Mouse (Mus musculus) CD4-positive, CD25-positive, alpha-beta regulatory T cell (primary cell): ENCODE data around the gene Eml2. TPM values are rescaled to one million over a fixed set of nuclear protein-coding genes. Genes with fewer than 3 reads are reported as not detected.

ENCODE experiments used
- polyA plus RNA-seq: library from polyadenylated mRNA; unstranded; fragments of 100-300 nt; shearing (Covaris generic); gene quantifications from one replicate; pipeline ENCODE4 v1.2.1, GENCODE M21; 2017

The Eml2 gene
- 24.7 TPM for polyA plus RNA-seq

DNA sequence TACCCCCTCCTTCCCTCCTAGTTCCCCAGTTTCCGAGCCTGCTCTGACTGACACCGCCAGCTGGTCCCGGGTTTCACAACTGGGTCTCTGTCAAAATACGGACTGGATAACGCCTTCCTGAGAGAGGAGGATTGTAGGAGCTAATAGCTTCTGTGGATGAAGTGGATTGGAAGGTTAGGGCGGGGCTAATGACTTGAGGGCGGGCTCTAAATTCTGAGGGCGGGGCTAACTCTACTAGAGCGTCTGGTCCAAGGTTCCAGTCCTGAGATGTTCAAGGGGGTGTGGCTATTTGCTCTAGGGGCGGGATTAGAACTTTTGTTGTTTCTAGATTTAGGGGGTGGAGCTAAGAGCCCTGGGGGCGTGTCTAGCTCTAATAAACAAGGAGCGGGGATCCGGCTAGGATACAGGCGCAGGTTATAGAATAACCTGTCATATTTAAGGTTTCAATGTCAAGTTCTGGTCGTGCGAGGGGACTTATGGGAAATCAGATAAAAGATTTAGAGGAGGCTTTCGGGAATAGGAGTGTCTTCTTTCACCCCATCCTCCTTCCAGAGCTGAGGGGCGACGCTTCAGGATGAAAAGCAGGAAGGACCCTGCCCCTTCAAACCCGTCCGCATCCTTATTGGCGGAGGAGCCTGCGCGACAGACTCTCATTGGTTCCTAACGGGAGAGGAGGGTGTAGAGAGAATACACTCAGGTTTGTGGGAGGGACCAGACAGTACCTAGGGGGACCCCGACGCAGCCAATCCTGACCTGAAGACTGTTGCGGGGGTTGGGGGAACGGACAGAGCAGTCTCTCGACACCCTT lies at the start of gene Eml2:
TSS of gene Eml2 (plus strand) at position 714 of the 808 bp plus-strand sequence.

DNA sequence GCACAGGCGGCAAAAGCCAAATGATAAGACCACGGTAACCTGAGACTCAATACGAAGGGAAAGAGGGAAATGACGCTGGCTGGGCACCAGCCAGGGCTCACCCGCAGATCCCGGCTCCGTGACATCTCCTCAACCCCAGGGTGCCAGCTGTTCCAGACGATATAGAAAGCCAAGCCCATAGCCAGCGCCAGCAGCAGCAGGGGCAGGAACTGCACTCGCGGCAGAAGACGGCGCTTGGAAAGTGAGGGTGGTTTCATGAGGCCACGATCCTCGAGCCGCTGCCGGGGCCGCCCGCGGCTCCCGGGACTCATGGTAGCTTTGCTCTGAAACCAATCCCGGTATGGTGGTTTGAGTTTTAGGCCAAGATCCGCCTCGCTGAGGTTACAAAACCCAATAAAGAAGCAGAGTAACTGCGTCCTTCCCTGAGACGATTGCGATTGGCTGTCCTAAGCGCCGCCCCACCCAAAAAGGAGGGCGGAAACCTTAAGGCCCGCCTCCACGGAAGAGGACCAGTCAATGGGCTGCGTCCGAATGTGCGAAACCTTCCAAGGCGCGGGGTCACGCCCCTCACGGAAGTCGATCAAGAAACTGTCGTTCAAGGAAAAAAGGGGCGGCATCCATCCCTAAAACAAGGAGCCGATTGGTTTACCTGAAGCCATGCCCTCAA lies 27.2 kb upstream of the Eml2 start, which contains the start of gene Qpctl:
TSS of gene Qpctl (minus strand) at position 417 of the 667 bp plus-strand sequence.

DNA sequence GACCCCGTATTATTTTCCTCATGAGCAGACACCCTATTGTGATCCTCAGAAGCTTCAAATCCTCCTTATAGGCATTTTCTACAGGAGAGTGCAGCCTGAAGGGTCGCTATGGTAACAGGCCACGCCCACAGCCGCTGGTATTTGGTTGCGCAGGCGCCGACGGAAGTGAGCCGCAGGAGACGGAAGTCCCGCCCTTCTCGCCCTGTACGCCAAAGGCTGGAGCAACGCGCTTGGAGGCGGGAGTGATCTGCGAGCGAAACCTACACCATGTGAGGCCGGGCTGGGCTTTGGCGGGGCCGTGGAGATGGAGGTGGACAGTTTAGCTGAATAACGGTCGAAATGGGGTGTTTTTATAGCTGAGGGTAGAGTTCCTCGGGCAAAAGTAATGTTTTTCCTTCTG lies 26.6 kb upstream of the Eml2 start, which contains the start of gene Snrpd2:
TSS of gene Snrpd2 (plus strand) at position 97 of the 400 bp plus-strand sequence.

DNA sequence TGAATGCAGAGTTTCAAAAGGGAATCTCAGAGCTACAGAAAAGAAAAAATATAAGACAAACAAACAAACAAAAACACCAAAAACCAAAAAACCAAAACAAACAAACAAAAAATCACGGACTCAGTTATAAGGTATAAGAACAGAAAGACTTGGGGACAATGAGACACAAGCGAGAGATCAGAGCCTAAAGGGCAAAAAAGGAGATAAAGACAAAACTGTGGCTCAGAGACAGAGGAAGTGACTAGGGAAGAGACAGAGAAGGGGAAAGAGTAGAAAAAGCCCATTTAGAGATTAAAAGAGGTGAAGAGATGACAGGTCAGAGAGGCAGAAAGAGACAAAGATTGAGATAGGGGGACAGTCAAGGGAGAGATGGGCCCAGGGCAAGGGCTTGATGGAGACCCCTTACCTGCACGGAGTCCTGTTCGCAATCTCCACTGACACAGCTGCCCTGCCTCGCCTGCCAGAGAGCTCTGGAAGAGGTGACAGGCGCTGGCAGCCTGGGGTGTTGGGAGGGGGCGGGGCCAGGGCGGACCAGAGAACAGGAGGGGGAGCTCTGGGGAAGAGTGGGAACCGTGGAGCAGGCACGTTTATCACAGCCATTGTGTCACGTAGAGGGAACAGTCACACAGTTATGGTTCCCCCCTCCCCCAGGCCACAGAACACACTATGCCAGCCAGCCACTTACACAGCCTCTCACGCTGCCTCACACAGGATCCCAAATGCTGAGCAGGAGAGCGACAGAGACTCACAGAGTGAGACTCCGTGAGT lies 10.4 kb upstream of the Eml2 start, which contains the start of gene Gipr:
TSS of gene Gipr (minus strand) at position 472 of the 768 bp plus-strand sequence.

DNA sequence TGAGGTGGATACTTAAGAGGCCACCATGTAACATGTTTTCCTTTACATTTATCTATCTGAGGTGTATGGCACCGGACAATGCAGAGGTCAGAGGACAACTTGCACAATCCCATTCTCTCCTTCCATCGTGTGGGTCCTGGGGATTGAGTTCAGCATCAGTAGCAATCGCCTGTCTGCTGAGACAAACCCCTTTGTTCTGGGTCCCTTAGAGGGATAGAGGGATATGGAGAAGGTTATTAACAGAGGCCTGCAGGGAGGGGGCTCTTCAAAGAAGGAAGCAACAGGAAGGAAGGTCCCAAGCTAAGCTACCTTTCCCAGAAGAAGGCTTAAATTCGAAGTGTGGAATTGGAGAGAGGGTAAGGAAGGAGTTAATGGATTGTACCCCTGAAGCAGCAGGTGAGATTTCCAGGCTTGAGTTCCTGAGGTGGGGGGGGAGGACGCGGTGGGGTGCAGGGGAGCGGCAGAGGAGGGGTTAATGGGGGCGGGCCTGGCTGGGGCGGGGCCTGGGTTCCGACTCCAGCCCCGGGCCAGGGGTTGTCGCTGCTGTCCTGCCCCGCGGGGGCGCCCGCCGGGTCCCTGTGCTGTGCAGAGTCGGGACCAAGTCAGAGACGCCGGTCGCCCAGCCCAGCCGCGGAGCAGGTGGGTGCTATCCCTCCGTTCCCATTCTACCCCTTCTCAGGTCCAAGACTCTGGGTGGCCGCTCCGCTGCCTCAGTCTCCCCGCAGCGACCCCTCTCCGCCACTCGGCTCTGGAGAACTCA lies 36.0 kb downstream of the Eml2 start, which contains the start of gene Gpr4:
TSS of gene Gpr4 (plus strand) at position 543 of the 760 bp plus-strand sequence.

DNA sequence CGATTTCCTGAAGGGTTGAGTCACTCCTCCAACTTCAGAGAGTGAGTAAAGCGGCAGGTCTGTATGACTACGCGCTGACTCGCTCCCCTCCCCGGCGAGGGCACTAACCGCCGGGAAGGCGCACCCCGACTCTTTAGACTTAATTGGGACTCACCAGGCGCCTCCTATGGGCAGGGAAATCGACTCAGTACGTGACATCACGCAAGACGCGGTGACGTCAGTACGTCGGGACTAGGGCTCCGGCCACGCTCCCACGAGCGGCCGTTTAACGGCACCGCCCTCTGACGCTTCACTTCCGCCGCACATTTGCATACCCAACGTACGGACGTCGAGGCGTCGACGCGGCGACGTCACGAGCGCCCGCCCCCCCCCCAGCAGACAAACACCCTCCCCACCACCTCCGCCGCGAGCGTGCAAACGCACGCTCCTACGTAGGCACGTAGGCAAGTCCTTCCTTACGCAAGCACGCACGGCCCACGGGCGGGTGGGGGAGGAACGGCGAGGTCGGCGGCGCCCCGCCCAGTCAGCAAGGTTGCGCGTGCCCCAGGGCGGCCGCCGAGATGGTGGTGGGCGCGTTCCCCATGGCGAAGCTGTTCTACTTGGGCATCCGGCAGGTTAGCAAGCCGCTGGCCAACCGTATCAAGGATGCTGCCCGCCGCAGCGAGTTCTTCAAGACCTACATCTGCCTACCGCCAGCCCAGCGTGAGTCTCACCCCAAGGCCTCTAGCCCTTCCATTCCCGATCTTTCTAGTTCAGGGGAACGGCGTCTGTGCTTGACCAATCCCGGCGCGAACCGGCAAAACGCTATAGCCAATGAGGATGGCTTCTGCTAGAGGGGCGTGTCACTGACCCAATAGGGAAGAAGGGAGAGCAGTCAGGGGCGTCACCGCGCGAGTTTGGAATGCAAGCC lies 51.9 kb downstream of the Eml2 start, which contains the start of gene Opa3:
TSS of gene Opa3 (plus strand) at position 452 of the 910 bp plus-strand sequence.

Other genes starting within 250 kb of the Eml2 start
- gene Nanos2, start 189.0 kb upstream of the Eml2 start, polyA plus RNA-seq: not detected
- 10.7 TPM for gene Mypop, start 185.2 kb upstream of the Eml2 start, polyA plus RNA-seq
- gene Irf2bp1, start 172.4 kb upstream of the Eml2 start, polyA plus RNA-seq: 48.7 TPM
- gene Foxa3, start 152.9 kb upstream of the Eml2 start, polyA plus RNA-seq: not detected
- gene Sympk, start 152.0 kb upstream of the Eml2 start, polyA plus RNA-seq: 26.0 TPM
- gene Rsph6a, start 121.7 kb upstream of the Eml2 start, polyA plus RNA-seq: not detected
- gene Dmwd, start 100.2 kb upstream of the Eml2 start, polyA plus RNA-seq: 0.07 TPM
- 0.48 TPM for gene Dmpk, start 92.6 kb upstream of the Eml2 start, polyA plus RNA-seq
- gene Six5, start 81.8 kb upstream of the Eml2 start, polyA plus RNA-seq: 0.31 TPM
- gene Gm4969, start 58.1 kb upstream of the Eml2 start, polyA plus RNA-seq: 0.31 TPM
- gene Fbxo46, start 56.6 kb upstream of the Eml2 start, polyA plus RNA-seq: 24.0 TPM
- 13.9 TPM for gene Qpctl, start 27.1 kb upstream of the Eml2 start, polyA plus RNA-seq
- 39.9 TPM for gene Snrpd2, start 26.7 kb upstream of the Eml2 start, polyA plus RNA-seq
- 0.10 TPM for gene Gipr, start 10.3 kb upstream of the Eml2 start, polyA plus RNA-seq
- 0.20 TPM for gene Gpr4, start 36.1 kb downstream of the Eml2 start, polyA plus RNA-seq
- 22.4 TPM for gene Opa3, start 51.9 kb downstream of the Eml2 start, polyA plus RNA-seq
- 303 TPM for gene Vasp, start 95.4 kb downstream of the Eml2 start, polyA plus RNA-seq
- 2.4 TPM for gene Ppm1n, start 103.6 kb downstream of the Eml2 start, polyA plus RNA-seq
- gene Rtn2, start 106.2 kb downstream of the Eml2 start, polyA plus RNA-seq: 0.34 TPM
- gene Fosb, start 133.6 kb downstream of the Eml2 start, polyA plus RNA-seq: 0.72 TPM
- 77.0 TPM for gene Ercc1, start 168.4 kb downstream of the Eml2 start, polyA plus RNA-seq
- gene Cd3eap, start 183.1 kb downstream of the Eml2 start, polyA plus RNA-seq: 14.5 TPM
- 0.38 TPM for gene Ppp1r13l, start 183.3 kb downstream of the Eml2 start, polyA plus RNA-seq
- 9.2 TPM for gene Ercc2, start 205.6 kb downstream of the Eml2 start, polyA plus RNA-seq
- 27.0 TPM for gene Klc3, start 227.7 kb downstream of the Eml2 start, polyA plus RNA-seq
- gene Ckm, start 228.4 kb downstream of the Eml2 start, polyA plus RNA-seq: 0.19 TPM